Mouse (Mus musculus): ENCODE results near the gene Fcho2.

DNA sequence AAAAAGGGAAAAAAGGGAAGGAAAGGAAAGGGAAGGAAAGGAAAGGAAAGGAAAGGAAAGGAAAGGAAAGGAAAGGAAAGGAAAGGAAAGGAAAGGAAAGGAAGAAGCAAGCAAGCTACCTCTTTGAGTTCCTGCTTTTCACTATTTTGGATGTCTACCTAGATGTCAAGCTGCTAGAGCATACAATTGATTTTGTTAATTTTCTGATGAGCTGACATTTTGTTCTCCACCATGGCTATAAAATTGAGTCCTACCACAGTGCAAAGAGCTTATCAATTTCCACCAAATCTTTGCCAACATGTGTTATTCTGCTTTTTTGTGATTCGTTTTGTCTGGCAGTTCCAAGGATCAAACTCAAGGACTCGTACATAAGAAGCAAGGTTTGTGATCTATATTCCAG is 77.0 kb downstream of the Fcho2 start:
- TF ChIP-seq CTCF (IDR thresholded peaks at IDR 0.05; ENCODE audit: low read depth), result no peak
- TF ChIP-seq EP300 (IDR thresholded peaks at IDR 0.05; ENCODE audit: low read depth), result no peak

All from liver, postnatal 0 days (tissue).